7 mouse cellular contexts compared by ENCODE assay signal in the genomic region with DNA sequence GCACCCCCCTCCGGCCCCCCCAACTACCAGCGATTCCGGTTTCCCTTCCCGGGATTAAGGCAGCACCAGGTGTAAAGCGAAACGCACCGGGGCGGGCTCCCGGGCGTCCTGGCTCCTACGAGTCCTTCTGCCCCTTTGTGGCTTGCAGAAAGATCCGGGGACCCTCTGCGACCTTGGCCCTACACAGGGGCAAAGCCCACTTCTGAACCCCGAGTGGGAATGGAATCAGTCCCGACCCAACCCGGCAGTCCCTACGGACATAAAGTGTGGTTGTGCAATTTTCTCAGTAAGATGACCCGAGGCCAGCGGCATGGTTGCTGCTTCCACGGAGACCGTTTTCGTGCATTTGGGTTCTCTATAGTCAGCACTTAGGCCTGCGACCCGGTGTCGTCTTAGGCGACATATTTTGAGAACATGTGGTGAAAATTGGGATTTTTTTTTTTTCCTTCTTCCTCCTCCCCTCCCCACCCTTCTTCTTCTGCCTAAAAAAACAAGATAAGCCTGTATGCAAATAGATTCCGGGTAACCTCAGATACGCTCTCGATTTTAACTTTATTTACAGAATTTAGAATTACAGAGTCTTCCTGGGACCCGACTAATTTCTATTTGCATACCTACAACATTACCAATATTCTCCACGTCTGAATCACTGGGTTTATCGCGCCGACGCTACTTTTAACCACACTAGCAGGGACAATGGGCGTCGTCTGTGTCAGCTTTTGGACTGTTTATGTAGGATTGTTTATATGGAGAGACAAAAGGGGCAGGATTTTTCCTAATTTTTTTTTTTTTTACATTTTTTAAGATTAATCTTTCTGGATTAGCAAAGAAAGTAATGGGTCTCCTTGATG. TPM values are rescaled to one million over a fixed set of nuclear protein-coding genes. Genes with fewer than 3 reads are reported as not detected.
DNase-seq lines count a peak whose midpoint lies in the region; ATAC-seq and TF ChIP-seq lines count a peak whose summit lies in the region.

No protein-coding gene starts in this region.

- H3K4me1 ChIP-seq in G1E (ENCODE audit: insufficient read depth, low read depth, low read length): peaks cover 70% of the 10 kb centered on the region
- H3K4me1 ChIP-seq in hindbrain, embryonic 16.5 days (ENCODE audit: control insufficient read depth, insufficient read depth, low read depth, low read length): peaks cover 10% of the 10 kb centered on the region
- H3K4me1 ChIP-seq in liver, embryonic 13.5 days (replicated peaks): peaks cover 88% of the 10 kb centered on the region
- peaks cover 9% of the 10 kb centered on the region; the same call in 1 of the 2 replicates for H3K4me1 ChIP-seq in neural tube, embryonic 11.5 days (ENCODE audit: control insufficient read depth, insufficient read depth, low read length)

- H3K9me3 ChIP-seq in G1E (replicated peaks): no peaks in the 10 kb centered on the region
- H3K9me3 ChIP-seq in hindbrain, embryonic 16.5 days (ENCODE audit: control insufficient read depth, low read length): no peaks in the 10 kb centered on the region
- H3K9me3 ChIP-seq in liver, embryonic 13.5 days (replicated peaks): no peaks in the 10 kb centered on the region
- H3K9me3 ChIP-seq in neural tube, embryonic 11.5 days (ENCODE audit: control insufficient read depth, low read length): no peaks in the 10 kb centered on the region

- H3K27ac ChIP-seq in hindbrain, embryonic 16.5 days (ENCODE audit: low read depth, low read length): no peak overlapping the region
- H3K27ac ChIP-seq in liver, embryonic 13.5 days: peak overlapping the region; percentile 98
- no peak overlapping the region for H3K27ac ChIP-seq in neural tube, embryonic 11.5 days (ENCODE audit: low read depth, low read length)

- WGBS in hindbrain, embryonic 16.5 days: 6% methylated on average over 37 of the region's 37 CpGs
- under 1% methylated on average over 37 of the region's 37 CpGs for WGBS in liver, embryonic 13.5 days (ENCODE audit: insufficient replicate concordance)
- 2% methylated on average over 37 of the region's 37 CpGs for WGBS in neural tube, embryonic 11.5 days

- TF ChIP-seq CTCF in G1E (IDR thresholded peaks at IDR 0.05; ENCODE audit: low read depth, low read length): no peak

- H3K9ac ChIP-seq in hindbrain, embryonic 16.5 days (ENCODE audit: low read depth, low read length): peak overlapping the region; percentile 44; the same call in 1 of the 2 replicates
- H3K9ac ChIP-seq in liver, embryonic 13.5 days: peak overlapping the region; percentile 87
- peak overlapping the region; percentile 44 for H3K9ac ChIP-seq in neural tube, embryonic 11.5 days (ENCODE audit: low read length)

- no peaks in the 10 kb centered on the region for H3K27me3 ChIP-seq in G1E (ENCODE audit: insufficient read depth, low read length)
- no peaks in the 10 kb centered on the region; the same call in 1 of the 2 replicates for H3K27me3 ChIP-seq in hindbrain, embryonic 16.5 days (replicated peaks; ENCODE audit: control insufficient read depth, insufficient read depth, low read length)
- H3K27me3 ChIP-seq in liver, embryonic 13.5 days: no peaks in the 10 kb centered on the region
- H3K27me3 ChIP-seq in neural tube, embryonic 11.5 days (ENCODE audit: control insufficient read depth, insufficient read depth, low read length): no peaks in the 10 kb centered on the region

- no peak for DNase-seq in G1E (ENCODE audit: low spot score)
- DNase-seq in adrenal gland, postnatal 4 days (ENCODE audit: low spot score in 2 of 2): peak; percentile 22 to 55
- DNase-seq in gastrocnemius, adult 8-10 months (ENCODE audit: low spot score in 2 of 2): peak; percentile 45 to 52
- peak; percentile 50 for DNase-seq in liver, embryonic 13.5 days
- DNase-seq in neural tube, embryonic 11.5 days (ENCODE audit: low spot score): peak; percentile 61
- DNase-seq in urinary bladder, postnatal 25 days (ENCODE audit: low spot score): peak; percentile 41

- H3K4me3 ChIP-seq in G1E (ENCODE audit: low read depth, low read length): peak overlapping the region; percentile 70
- H3K4me3 ChIP-seq in hindbrain, embryonic 16.5 days (ENCODE audit: low read length): peak overlapping the region; percentile 34
- peak overlapping the region; percentile 69 for H3K4me3 ChIP-seq in liver, embryonic 13.5 days (replicated peaks)
- peak overlapping the region; percentile 28 for H3K4me3 ChIP-seq in neural tube, embryonic 11.5 days (ENCODE audit: low read depth, low read length)

- no peaks in the 10 kb centered on the region for H3K36me3 ChIP-seq in G1E (replicated peaks)
- H3K36me3 ChIP-seq in hindbrain, embryonic 16.5 days (ENCODE audit: control insufficient read depth, insufficient read depth, low read length): no peaks in the 10 kb centered on the region
- H3K36me3 ChIP-seq in liver, embryonic 13.5 days: no peaks in the 10 kb centered on the region
- no peaks in the 10 kb centered on the region for H3K36me3 ChIP-seq in neural tube, embryonic 11.5 days (ENCODE audit: control insufficient read depth, insufficient read depth, low read length)

- 0 out of 2 replicates have a peak, but pooled peaks have one; percentile 3 for ATAC-seq in G1E (ENCODE audit: extremely low read depth, insufficient number of reproducible peaks, low FRiP score, poor library complexity, severe bottlenecking)
- no peak for ATAC-seq in hindbrain, embryonic 16.5 days
- 0 out of 2 replicates have a peak, but pooled peaks have one; percentile 22 for ATAC-seq in liver, embryonic 13.5 days (ENCODE audit: low read depth)
- no peak for ATAC-seq in neural tube, embryonic 11.5 days (ENCODE audit: insufficient read depth, low FRiP score, low TSS enrichment)

- H3K4me2 ChIP-seq in hindbrain, embryonic 16.5 days (ENCODE audit: low read length): peak overlapping the region; percentile 64
- H3K4me2 ChIP-seq in liver, embryonic 13.5 days: peak overlapping the region; percentile 73
- H3K4me2 ChIP-seq in neural tube, embryonic 11.5 days (ENCODE audit: low read depth): peak overlapping the region; percentile 65

RNA-seq across cellular contexts. Expression of a gene that starts 5.7 kb away (rescaled TPM):
- total RNA-seq in G1E (2014; fragmentation: Nextera tagmentation): 46.0 and 65.0 TPM in 2 replicates
- total RNA-seq in G1E (2017): 46.1 and 46.2 TPM in 2 replicates
- polyA plus RNA-seq in G1E (2012): 18.7 and 22.0 TPM in 2 replicates
- total RNA-seq in adrenal gland, postnatal 4 days (2021): 10 to 100 TPM; 34.9 to 37.9 TPM
- total RNA-seq in gastrocnemius, adult 8-10 months (2022): 1 to 10 TPM; 5.9 to 7.5 (median 6.7) TPM
- polyA plus RNA-seq in hindbrain, embryonic 16.5 days (2015; fragmentation: Nextera tagmentation; extraction: Ambion mirVana): 0.92 and 1.0 TPM in 2 replicates
- 3.6 and 3.7 TPM in 2 replicates for polyA plus RNA-seq in liver, embryonic 13.5 days (2015; fragmentation: Nextera tagmentation; extraction: Ambion mirVana)
- 3.5 and 3.6 TPM in 2 replicates for polyA plus RNA-seq in neural tube, embryonic 11.5 days (2014; fragmentation: Nextera tagmentation; extraction: Ambion mirVana)

Comparison
In these comparisons a context has a peak if more than half of its experiments do, and no peak if none do; other contexts are left out.
1. ATAC-seq: peak in G1E (single experiment) and liver, embryonic 13.5 days (single experiment); none in hindbrain, embryonic 16.5 days (single experiment) and neural tube, embryonic 11.5 days (single experiment).
2. Peak in every context shown above with its lines, with median percentiles within 50 percentile points of each other: H3K4me3 ChIP-seq, H3K4me2 ChIP-seq and H3K9ac ChIP-seq.